Mouse (Mus musculus): ENCODE results near the gene Hsd3b4.
"Not testable (repeated sequence)": the region's sequence is repeated elsewhere in the genome, so short reads cannot be mapped to it uniquely, and the experiment has no call there.

GRCm38 (mm10) chr3:98495055-98495454 lies 15.3 kb downstream of the Hsd3b4 start:
- TF ChIP-seq POLR2A (IDR thresholded peaks at IDR 0.05; ENCODE audit: control insufficient read depth, extremely low read depth, insufficient read depth, low read length, poor library complexity); CTCF (IDR thresholded peaks at IDR 0.05; ENCODE audit: borderline replicate concordance, control insufficient read depth, extremely low read depth, insufficient read depth, low read length, poor library complexity): not testable (repeated sequence)
